Mouse (Mus musculus): ENCODE data around the gene Pou2f3.

DNA sequence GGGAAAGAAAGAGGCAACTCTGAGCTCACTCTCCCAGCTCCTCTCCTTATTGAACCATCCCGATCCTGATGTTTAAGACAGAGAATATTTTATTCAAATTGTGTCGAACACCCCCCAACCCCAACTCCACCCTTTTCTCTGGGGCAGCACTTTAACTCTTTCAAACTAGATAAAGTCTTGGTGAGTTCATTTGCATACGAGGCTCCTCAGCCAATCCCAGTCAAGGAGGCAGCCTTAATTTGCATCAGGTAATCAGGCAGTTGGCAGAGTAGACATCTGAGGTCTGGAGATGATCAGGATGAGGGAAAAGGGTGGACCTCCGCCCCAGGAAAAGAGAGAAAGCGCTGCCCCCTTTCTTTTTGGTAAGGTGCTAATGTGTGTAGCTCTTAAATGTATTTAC is 10.0 kb downstream of the Pou2f3 start:
- no peak for TF ChIP-seq GATA1 (IDR thresholded peaks at IDR 0.05; ENCODE audit: borderline replicate concordance, low read length)
- no peak for TF ChIP-seq FLI1 (IDR thresholded peaks at IDR 0.05; ENCODE audit: low read length)

Measured in megakaryocyte, embryonic 14.5 days (primary cell).